Mouse (Mus musculus): Measurements from ENCODE around the gene Notch3.
"Not testable (repeated sequence)": the region's sequence is repeated elsewhere in the genome, so short reads cannot be mapped to it uniquely, and the experiment has no call there.

GRCm38 (mm10) chr17:32211554-32211953, 44.9 kb upstream of the Notch3 start:
- not testable (repeated sequence) for TF ChIP-seq GATA1, TAL1 (IDR thresholded peaks at IDR 0.05; ENCODE audit: low read length)
